Mouse (Mus musculus) thymus, adult 2 months (tissue): Measurements from ENCODE around the gene Kazald1. TPM values are rescaled to one million over a fixed set of nuclear protein-coding genes. Genes with fewer than 3 reads are reported as not detected.
A peak's percentile ranks its signal among the peaks of the same experiment; 100 is the strongest.

Experiments
- DNase-seq: peaks from one replicate; pipeline ENCODE4 v3.0.0; 2021
- H3K27ac ChIP-seq: fragments of 200-500 bp; 2 replicates; pipeline ENCODE4 v1.5.1; 2012; ENCODE audit warnings: low read length, control low read depth; ENCODE audit not compliant: control insufficient read depth, insufficient read depth
- H3K27me3 ChIP-seq: fragments of 200-500 bp; 2 replicates; pipeline ENCODE4 v1.6.1; 2012; ENCODE audit warnings: mild to moderate bottlenecking, low read length, moderate library complexity, mixed read lengths; ENCODE audit not compliant: control insufficient read depth, insufficient read depth
- H3K36me3 ChIP-seq: fragments of 200-500 bp; 2 replicates; pipeline ENCODE4 v1.6.1; 2012; ENCODE audit warnings: mild to moderate bottlenecking, low read length, moderate library complexity; ENCODE audit not compliant: control insufficient read depth, insufficient read depth
- H3K4me1 ChIP-seq: fragments of 200-500 bp; replicated peaks from 2 replicates; pipeline ENCODE4 v1.6.1; 2012; ENCODE audit warnings: low read length; ENCODE audit not compliant: control insufficient read depth, insufficient read depth
- H3K4me3 ChIP-seq: fragments of 200-500 bp; 2 replicates; pipeline ENCODE4 v1.5.1; 2012; ENCODE audit warnings: mild to moderate bottlenecking, low read length, control low read depth, moderate library complexity; ENCODE audit not compliant: control insufficient read depth, insufficient read depth
- CTCF ChIP-seq: fragments of 200-500 bp; IDR thresholded peaks from 2 replicates; pipeline ENCODE4 v1.5.1; 2012; ENCODE audit warnings: mild to moderate bottlenecking, control low read depth, low read length, moderate library complexity, borderline replicate concordance; ENCODE audit not compliant: control insufficient read depth, poor library complexity, insufficient read depth; ENCODE audit errors: extremely low read depth
- POLR2A ChIP-seq: fragments of 200-500 bp; IDR thresholded peaks from 2 replicates; pipeline ENCODE4 v1.6.1; 2012; ENCODE audit warnings: mild to moderate bottlenecking, low read length, control low read depth, moderate library complexity; ENCODE audit not compliant: control insufficient read depth, poor library complexity, insufficient read depth; ENCODE audit errors: extremely low read depth
- WGBS: fragments of 180-500 bp; shearing (Covaris S2); methylation state at CpG from one replicate; pipeline ENCODE4 v1.1.7; 2018; 5-methylcytosine and 5-hydroxymethylcytosine counted together
- polyA plus RNA-seq: library from polyadenylated mRNA; depleted of rRNA; stranded (reverse); fragments of >200 nt; gene quantifications from 2 replicates; pipeline ENCODE4 v1.2.3, GENCODE M21; 2012; rRNA removed

The Kazald1 gene
- polyA plus RNA-seq, 1 experiment: 7.9 TPM

GRCm38 (mm10) chr19:45112444-45112843, 37.4 kb downstream of the Kazald1 start:
- 91% methylated on average over 6 of the region's 6 CpGs for WGBS
- no peak overlapping the region for H3K27ac ChIP-seq
- H3K4me3 ChIP-seq: no peak overlapping the region
- H3K36me3 ChIP-seq: no peaks in the 10 kb centered on the region
- no peak for DNase-seq
- H3K4me1 ChIP-seq: no peaks in the 10 kb centered on the region
- no peaks in the 10 kb centered on the region for H3K27me3 ChIP-seq
- TF ChIP-seq CTCF (no peak), POLR2A (no peak)

- Histone ChIP-seq H3K4me3 (no peak overlapping the region), H3K36me3 (no peaks in the 10 kb centered on the region), H3K4me1 (no peaks in the 10 kb centered on the region), H3K27ac (no peak overlapping the region), H3K27me3 (no peaks in the 10 kb centered on the region)
- no peak for TF ChIP-seq POLR2A
- no peak for TF ChIP-seq CTCF
- 38% methylated on average over 18 of the region's 18 CpGs for WGBS
- no peak for DNase-seq
These were observed 38.9 kb downstream of the Kazald1 start for GRCm38 (mm10) chr19:45113791-45114460.

- TF ChIP-seq POLR2A (no peak), CTCF (no peak)
- Histone ChIP-seq H3K36me3 (no peaks in the 10 kb centered on the region), H3K27me3 (no peaks in the 10 kb centered on the region), H3K4me1 (no peaks in the 10 kb centered on the region), H3K4me3 (no peak overlapping the region), H3K27ac (no peak overlapping the region)
- WGBS: 86% methylated on average over 2 of the region's 3 CpGs
- no peak for DNase-seq
These were observed 39.7 kb downstream of the Kazald1 start for GRCm38 (mm10) chr19:45114772-45115171.

GRCm38 (mm10) chr19:45116798-45117197, 41.8 kb downstream of the Kazald1 start:
- Histone ChIP-seq H3K4me1 (no peaks in the 10 kb centered on the region), H3K4me3 (no peak overlapping the region), H3K27ac (no peak overlapping the region), H3K36me3 (no peaks in the 10 kb centered on the region), H3K27me3 (no peaks in the 10 kb centered on the region)
- TF ChIP-seq CTCF (no peak), POLR2A (no peak)
- peak; percentile 14 for DNase-seq
- 52% methylated on average over 1 of the region's 1 CpGs for WGBS

Other genes with a start within 250 kb of the Kazald1 start
- gene Slf2, start 144.1 kb upstream of the Kazald1 start, polyA plus RNA-seq: 98.6 and 134 TPM in 2 replicates
- 13.7 TPM in 2 replicates for gene Sema4g, start 86.1 kb upstream of the Kazald1 start, polyA plus RNA-seq
- 11.5 and 11.6 TPM in 2 replicates for gene Twnk, start 69.6 kb upstream of the Kazald1 start, polyA plus RNA-seq
- gene Mrpl43, start 68.8 kb upstream of the Kazald1 start, polyA plus RNA-seq: 121 and 137 TPM in 2 replicates
- gene Lzts2, start 60.8 kb upstream of the Kazald1 start, polyA plus RNA-seq: 37.6 and 41.2 TPM in 2 replicates
- 0.33 and 0.47 TPM in 2 replicates for gene Pdzd7, start 29.5 kb upstream of the Kazald1 start, polyA plus RNA-seq
- 46.9 and 61.1 TPM in 2 replicates for gene Sfxn3, start 27.7 kb upstream of the Kazald1 start, polyA plus RNA-seq
- gene Tlx1, start 75.4 kb downstream of the Kazald1 start, polyA plus RNA-seq: 0.19 and 0.29 TPM in 2 replicates
- 0.06 TPM in 1 of 2 replicates, not detected in the other for gene Lbx1, start 160.6 kb downstream of the Kazald1 start, polyA plus RNA-seq